Mouse (Mus musculus): ENCODE data around the gene Ovol2.

Ovol2 gene

DNA sequence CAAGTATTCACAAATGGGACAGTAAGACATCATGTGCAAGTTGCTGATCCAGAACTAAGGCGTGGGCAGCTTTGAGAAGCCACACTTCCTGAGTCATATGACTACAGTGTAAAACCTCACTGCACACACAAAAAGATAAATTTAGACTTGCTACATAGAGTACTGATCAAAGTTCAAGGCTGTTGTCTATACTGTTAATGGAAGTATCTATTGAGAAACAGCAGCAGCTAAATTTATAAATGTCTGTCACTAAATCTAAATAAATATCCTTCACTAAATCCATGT lies 64.3 kb downstream of the Ovol2 start:
- no peak for DNase-seq (ENCODE audit: low spot score in 2 of 2)

DNA sequence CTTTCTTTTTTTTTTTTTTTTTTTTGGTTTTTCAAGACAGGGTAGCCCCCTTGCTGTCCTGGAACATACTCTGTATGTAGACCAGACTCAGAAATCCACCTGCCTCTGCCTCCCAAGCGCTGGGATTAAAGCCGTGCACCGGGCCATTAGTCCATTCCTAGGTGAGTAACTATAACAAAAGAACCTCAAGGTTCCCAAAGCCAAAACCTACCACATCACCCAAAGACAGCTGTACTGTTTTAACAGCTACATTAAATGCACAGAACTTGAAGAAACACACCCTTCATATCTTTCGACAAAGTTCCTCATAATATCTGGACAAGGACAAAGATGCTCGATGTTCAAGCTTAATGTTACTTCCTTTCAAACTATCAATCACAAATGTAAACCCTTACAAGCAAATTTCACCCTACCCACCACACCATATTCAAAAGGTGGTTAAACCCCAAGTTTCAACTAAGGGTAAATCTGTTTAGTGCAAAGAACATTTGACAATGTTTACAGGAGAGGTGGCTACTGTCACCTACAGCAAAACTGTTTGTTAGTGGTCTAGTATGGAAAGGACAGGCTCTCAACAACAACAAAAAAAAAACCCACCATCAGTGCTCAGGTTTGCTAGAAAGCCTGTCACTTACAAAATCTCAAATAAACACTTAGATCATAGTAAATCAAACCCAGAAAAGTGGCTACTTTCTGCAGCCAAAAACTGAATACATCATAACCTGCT lies 64.8 kb downstream of the Ovol2 start:
- DNase-seq (ENCODE audit: low spot score in 2 of 2) = no peak

DNA sequence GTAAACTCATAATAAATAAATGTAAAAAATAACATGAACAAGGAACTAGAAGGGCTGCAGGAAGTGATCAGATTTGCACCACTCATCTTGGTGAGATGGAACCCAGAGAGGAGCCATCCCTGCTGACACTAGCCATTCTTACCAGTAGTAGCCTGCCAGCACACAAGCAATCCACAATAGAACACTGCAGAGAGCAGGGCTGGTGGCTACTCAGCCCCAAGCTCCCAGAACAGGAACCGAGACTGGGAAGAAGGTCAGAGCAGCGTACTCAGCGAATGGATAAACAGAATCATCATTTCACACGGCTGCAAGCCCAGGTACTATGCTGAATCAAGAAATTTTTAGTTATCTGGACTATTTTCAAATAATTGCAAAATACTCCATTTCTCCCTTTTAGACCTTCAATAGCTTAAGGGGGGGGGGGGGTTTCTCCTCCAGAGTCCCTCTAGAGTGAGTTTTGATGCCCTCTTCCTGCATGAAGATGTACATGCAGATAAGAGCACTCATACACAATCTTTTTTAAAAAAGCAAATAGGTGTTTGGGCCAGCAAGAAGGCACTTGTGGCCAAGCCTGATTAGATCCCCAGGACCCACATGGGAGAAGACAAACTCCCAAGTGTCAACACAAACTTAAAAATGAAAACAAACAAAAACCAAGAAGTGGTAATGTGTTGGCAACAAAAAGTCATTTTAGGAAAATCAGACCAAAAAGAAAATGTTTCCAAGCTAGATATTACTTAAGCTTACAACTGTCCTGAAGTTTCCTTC lies 65.8 kb downstream of the Ovol2 start:
- DNase-seq (ENCODE audit: low spot score in 2 of 2) = no peak

DNA sequence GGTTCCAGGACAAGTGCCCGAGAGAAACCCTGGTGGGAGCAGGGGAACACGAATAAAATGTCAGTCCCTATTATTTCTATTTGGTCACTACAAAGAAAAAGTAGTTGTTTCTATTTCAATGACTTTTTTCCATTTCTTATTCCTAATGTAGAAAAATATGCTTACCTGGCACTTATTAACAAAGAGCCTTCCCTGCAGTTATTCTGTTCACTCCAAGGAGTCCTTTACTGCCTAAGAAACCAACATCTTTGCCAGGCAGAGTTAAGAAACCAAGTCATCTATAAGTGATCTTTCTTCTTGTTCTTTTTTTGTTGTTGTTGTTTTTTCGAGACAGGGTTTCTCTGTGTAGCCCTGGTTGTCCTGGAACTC lies 66.8 kb downstream of the Ovol2 start:
- DNase-seq (ENCODE audit: low spot score in 2 of 2) = no peak

DNA sequence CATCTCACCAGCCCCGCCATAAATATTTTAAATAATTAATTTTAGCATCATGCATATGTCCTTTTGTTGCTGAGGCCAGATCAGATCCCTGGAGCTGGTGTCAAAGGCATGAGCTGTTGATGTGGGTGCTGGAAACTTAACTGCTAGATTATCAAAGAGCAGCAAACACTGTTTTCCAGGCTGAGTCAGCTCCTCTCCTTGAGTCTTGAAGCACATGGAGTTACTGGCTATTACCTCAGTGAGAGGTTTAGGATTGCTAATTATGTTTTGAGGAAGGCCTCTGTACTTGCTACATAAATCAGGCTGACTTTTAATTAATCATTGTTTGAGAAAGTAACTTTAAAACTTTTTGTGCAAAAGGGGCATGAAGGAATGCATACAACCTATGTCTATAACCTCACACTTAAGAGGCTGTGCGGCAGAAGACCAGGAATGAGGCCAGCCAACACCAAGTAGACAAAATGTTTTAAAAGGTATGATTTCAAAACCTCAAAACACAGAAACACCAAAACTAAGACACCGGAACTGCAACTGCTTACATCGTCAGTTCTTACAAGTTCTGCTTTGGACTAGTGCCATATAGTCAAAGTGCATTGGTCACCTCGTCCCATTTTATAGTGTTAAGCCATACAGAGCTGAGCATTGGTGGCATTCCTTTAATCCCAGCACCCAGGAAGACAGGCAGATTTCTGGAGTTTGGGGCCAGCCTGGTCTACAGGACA lies 67.4 kb downstream of the Ovol2 start:
- no peak for DNase-seq (ENCODE audit: low spot score in 2 of 2)

DNA sequence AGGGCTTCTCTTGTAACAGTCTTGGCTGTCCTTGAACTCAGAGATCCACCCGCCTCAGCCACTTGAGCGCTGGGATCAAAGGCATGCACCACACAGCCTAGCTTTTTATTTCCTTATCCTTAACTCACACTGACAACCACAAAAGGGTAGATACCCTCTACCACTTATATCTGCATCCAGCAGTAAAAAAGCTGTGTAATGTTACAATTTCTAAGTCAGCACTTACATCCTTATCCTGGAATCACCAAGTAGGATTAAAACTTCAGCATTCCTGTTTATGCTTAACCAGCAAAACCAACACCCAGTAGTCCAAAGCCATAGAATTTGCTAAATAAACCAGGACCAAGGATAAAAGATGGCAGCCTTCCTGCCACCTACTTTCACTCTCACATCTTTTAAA lies 69.1 kb downstream of the Ovol2 start:
- DNase-seq (ENCODE audit: low spot score in 2 of 2) = no peak

All from frontal cortex, postnatal 14 days (tissue).